Mouse (Mus musculus) neutrophil, adult 5-6 weeks (primary cell): Measurements from ENCODE around the gene Emc4. TPM values are rescaled to one million over a fixed set of nuclear protein-coding genes. Genes with fewer than 3 reads are reported as not detected.

ENCODE experiments used
- ATAC-seq: fragments of 151-379, 151-347 bp; 2 replicates; pipeline ENCODE4 v1.8.0; 2017; ENCODE audit warnings: mild to moderate bottlenecking, moderate TSS enrichment; ENCODE audit not compliant: insufficient number of reproducible peaks, poor library complexity, low FRiP score, severe bottlenecking; ENCODE audit errors: extremely low read depth
- total RNA-seq: library from RNA; stranded (forward); fragments of 200-1000 nt; gene quantifications from 2 replicates; pipeline ENCODE4 v1.2.3, GENCODE M21; 2017

Emc4 gene
- total RNA-seq, result 20.7 and 29.3 TPM in 2 replicates

DNA sequence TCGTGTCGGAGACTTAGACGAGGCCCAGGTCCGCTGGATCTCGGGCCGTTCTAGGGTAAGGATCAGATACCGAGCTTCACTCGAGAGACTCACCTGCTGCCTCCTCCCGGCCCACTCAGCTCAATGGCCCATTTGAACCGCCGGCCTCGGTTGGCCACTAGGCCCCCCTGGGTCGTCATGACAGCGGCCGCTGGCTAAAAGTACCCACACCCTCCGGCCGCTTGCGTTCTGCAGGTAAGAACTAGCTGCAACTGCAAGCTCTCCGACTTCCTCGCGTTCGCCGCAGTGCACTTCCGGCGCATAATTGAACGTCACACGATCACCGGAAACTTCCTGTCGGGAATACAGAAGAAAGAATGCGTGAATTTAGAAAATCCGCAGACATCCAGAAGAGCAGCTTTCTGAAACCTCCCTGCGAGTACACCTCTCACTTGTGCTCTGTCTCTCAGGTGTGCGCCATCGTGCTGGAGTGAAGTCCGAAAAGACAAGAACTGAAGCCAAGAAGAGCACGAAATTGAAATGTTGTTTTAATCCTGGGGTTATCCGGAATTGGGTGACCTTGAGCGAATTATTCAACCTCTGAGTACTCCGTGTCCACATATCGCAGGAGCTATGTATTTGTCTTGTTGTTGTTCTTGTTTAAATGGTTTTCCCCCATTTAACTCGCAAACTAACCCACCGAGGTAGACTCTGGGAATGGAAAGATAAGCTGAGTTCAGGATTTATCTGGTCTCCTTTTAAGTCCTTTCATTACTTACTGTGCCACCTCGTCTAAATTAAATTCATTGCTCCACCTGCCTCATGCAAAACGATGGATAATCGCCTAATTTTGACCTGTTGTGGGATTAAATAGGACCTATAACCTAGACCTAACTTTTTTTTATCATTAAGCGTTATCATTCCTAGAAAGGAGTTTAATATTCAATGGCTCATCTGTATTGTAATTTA is at the start of gene Emc4:
TSS of gene Emc4 (minus strand) at position 302 of the 948 bp plus-strand sequence.
- peak; percentile 72 for ATAC-seq

DNA sequence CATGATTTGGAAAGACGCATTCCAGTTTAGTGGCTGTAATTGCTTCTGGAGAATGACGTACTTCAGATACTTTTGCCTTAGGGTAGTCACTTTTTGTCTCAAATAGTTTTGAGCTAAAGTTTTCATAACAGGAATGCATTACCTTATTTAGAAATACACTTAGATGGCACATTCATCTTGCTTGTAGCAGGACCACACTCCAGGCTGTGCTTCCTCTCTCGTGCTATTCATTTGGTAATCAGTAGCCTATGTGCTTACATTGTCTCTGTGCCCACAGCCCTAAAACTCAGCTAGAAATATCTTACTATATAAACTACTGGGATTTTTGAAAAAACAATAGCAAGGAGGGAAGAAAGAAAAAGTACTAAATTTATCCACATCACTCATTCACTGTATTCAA is 39.2 kb upstream of the Emc4 start:
- ATAC-seq, result no peak

DNA sequence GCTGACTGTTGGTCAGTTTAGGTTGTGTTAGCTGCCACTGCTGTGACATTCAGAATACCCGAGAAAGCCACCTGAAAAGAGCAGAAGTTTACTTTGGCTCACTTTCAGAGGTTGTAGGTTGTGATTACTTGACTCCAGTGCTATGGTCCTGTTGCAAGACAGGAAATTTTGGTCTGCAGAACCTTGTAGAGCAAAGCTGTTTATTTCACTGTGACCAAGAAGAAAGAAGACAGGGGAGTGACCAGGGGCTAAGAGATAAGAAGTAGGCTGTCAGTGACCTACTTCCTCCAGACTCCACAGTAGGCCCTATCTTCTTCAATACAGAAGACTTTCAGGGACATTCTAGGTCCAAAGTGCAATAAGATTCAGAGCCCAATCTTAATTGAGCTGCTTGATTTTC is 28.8 kb upstream of the Emc4 start:
- ATAC-seq, result no peak

DNA sequence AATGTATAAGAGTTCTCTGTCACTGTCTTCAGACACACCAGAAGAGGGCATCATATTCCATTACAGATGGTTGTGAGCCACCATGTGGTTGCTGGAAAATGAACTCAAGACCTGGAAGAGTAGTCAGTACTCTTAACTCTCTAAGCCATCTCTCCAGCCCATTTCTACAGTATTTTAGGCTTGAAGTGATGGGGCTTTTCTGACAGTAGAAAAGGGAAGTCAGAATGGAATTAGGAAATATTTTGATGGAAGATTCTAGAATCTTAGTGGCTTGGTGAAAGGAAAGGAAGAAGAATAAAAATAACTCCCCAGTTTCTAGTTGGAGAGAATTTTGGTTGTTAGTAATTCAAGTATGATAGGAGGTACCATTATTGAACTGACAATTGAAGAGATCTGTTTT is 26.1 kb upstream of the Emc4 start:
- ATAC-seq, result no peak

DNA sequence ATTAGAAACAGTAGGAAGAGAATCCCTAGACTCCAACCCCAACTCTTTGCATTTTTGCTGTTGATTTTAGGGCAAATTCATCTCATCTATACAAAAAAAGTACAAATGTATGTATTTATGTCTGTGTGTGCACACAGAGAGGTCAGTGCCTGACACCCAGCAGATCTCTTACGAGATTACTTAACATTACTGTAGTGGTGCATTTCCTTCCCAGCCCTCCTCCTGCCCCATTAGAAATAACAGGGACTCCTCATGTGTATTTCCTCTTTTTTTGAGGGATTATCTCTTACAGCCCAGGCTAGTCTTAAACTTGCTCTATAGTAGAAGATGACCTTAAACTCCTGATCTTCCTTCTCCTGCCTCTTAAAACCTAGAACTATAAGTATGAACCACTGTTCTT is 24.9 kb upstream of the Emc4 start:
- ATAC-seq, result no peak

DNA sequence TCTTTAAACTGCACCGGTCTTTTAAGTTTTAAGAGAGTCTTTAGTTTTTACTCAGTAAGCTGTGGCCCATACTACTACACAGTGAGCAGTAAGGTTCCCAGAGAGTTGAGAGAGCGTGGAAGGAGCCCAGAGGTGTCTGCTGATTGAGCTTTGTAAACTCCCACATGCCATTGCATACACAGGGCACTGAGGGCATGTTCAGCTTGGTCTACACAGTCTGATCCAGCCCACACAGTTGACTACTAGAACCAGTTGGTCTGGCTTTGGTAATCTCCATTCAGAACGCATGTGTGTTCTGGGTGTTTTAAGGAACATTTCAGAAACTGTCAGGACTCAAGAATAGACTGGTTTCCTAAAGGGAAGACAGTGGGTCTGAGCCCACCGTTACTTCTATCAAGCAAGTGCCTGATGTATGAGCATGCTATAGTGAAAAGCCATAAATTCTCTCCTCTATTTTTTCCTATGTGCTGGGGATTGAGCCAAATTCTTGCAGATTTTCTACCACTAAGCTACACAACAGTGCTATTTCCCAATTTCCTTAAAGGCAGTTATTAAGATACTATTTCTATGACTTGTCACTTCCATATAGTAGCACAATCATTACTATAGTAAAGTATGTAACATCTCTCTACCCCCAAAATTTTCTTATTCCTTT is 23.6 kb upstream of the Emc4 start:
- ATAC-seq, result no peak

DNA sequence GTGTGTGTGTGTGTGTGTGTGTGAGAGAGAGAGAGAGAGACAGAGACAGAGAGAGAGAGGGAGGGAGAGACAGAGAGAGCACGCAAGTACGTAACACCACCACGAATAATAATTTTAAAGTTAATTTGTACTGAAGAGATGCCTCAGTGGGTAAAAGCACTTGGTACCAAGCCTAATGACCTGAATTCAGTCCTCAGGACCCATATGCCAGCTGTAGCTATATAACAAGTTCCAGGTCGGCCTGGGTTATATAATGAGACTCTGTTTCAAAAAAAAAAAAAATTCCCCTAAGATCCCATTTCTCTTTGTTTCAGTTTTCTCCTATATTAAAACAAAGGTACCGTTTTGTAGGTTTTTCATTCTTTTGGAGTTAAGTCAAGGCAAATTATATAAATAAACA is 23.0 kb upstream of the Emc4 start:
- ATAC-seq, result no peak

DNA sequence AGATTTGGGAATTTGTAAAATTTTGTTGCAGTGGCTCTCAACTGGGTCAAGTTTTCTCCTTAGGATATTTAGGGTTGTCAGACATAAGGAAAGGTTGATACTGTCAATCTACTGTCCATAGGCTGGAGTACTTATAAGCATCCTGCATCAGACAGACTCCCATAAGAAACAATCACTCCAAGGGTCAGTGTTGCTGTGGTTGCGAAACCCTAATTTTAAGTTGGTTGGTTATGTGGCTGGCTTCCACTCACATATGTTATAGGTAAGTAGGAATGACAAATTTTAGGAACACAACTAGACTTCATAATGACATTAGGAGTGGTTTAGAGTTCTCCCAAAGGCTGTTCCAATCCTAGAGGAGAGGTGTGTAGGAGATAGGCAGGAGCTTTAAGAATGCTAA is 13.4 kb upstream of the Emc4 start:
- ATAC-seq, result no peak

DNA sequence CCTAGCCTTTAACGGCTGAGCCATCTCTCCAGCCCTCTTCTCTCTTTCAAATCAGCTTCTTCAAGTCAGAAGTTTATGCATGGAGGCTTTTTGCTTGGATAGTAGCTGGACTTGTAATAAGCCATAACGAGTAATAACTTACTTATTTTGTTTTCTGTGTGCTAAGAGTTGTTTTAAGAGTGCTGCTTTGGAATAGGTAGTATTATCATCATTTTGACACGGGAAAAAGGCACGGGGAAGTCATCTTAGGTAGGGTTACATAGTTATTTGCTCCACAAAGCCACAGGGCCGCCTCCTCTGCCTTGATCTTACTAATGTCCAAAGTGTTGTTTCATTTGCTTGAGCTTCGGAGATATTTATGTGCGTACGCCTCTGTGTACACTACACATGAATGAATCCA is 12.3 kb upstream of the Emc4 start:
- no peak for ATAC-seq

DNA sequence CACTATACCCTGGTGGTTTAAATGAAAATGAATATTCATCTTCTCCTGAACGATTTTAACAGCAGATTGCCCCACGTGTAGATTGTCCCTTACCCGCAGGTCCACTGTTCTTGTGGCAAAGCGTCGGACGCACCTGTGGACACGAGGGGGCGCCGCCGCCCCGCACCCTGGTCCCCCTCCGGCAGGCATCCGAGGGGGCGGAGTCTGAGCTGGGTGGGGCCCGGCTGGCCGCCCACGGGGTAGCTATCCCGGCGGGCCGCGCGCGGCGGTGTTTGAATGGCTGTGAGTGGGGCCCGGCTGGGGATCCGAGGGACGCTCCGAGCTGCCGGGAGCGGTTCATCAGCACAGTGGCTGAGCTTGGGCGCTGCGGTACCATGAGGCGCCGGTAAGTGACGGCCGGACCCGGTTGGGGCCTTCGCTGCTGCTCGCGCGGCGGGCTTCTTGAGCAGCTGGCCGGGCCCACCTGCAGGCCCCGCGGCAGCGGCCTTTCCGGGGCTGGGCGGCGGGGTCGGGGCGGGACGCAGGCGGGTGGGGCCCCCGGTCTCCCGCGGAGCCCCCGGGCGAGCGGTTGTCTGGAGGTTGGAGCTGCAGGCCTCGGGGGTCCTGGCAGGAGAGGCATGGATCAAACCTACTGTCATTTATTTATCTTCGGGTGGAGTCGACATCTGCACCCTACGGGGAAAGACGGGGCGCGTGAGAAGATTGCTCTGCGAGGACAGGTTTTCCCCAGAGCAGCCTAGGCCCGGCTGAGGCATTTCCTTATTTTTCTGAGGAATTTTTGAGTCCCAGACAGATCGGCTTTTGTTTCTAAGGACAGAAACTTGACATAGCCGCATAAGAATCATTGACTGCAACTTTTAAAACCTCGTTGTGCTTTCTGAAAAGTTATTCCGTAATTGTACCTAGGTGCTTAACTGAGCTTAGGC is 11.4 kb upstream of the Emc4 start, which contains the start of gene Katnbl1:
TSS of gene Katnbl1 (plus strand) at position 239 of the 926 bp plus-strand sequence.
- ATAC-seq, result peak; percentile 96

DNA sequence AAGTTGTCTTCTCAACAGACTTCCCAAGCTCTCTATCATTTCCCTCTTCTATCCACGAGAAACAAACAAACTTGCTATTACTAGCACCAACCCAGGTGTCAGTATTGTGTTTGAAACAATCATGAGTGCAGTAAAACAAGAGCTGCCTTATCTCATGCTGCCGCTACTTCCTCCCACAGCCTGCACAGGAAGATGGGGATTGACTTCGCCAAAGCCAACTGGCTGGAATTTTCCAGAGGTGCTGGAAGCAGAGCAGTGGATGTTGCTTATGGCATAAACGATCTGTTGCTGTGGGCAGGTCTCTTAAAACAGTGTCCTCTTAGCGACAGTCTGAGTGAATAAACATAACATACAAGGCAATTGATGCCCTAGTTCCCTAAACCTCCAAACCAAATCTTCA is 6.8 kb upstream of the Emc4 start:
- ATAC-seq, result no peak

DNA sequence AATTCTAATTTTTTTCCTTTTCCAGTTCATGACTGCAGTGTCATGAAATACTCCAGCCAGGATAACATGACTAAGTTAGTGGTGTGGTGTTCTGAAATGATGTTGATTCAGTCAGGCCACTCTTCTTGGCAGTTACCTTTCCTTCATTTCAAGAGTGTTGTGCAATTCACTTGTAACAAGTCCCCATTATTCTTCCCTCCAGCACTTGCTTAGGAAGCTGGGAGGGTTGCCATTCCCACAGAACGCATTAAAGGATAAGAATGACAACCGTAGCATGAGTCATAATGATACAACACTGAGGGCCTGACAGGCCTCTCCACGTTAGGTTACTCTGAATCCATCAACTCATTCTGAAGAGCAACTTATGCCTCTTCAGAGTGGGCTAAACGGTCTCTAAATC is 5.3 kb upstream of the Emc4 start:
- no peak for ATAC-seq

DNA sequence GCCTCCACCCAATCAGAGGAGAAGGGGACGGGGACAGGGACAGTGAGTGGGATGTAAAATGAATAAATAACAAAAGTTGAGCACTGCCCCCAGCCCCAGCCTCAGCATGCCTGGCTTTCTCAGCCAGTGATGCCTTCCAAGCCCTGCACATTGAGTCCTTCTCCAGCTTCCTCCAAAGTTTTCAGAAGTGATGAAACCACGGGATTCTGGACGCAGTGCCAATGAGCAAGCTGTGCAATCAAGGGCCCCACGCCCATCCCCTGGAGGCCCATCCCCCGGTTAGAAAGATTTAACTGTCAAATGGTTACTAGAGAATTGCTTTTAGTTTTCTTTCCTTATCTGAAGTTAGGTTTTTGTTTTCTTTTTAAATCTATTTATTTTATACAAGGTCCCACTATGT is 2.1 kb upstream of the Emc4 start:
- ATAC-seq, result no peak

DNA sequence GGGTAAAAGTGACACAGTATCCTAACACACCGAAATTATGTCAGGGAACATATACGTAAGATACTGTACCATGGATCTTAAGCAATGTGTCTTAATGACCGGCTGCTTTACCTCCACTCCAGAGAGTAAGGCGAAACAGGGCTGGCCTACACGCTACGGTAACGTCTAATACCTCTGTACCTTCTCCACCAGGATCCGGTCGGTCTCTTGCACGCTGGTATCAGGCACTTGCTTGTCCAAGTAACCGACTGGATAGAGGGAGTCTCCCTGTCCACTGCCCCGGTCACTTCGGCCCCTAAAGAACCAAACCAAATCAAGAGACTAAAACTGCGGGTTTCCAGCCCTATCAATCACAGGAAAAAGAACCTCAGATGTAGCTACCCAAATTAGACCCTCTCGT is 605 bp downstream of the Emc4 start:
- ATAC-seq, result no peak

DNA sequence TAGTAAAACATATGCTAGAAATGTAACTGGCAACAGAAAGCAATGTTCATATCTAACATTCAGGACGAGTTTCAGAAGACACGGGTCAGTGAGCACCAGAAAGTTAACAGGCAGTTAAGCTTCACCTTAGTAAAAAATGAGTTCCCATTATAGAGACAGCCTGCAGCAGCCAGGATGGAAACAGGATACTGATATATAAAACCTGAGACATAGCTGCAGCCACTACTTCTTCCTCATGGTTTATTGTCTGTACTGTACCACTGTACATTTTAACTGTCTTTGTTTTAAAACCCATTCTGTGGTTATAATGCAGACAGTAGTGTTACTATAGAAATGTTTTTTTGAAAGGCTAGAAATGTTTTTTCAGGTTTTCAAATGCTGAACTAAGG is 7.1 kb downstream of the Emc4 start:
- ATAC-seq, result no peak

DNA sequence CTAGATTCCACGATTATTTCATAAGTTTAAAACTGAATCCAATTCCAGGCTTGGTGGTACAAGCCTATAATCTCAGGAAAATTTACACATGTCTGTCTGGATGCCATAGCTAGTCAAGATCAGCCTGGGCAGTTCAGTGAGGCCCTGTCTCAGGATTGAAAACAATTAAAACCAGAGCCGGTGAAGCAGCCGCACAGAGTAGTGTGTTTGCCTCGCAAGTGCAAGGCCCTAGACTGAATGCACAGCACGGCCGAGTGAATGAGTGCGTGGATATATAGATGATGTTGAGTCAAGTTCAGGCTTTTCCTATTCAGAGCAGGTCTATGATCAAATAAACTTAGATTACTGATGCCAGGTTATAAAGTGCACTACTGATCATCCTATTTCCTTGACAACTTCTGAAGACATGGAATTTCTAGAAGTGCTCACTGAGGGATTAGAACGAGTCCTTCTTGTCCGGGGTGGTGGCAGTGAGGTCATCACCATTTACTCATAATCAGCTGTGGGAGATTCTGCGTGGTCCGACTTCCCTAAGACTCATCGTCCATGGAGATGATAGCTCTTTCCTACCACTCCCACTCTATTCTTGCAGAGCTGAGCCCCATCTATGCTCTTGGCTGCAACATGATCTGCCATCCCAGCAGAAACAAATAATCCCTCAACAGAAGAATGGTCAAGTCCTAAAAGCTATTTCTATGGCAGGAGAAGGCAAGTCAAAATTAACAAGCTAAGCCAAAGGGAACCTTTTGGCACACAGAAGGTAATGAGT is 7.6 kb downstream of the Emc4 start:
- no peak for ATAC-seq

DNA sequence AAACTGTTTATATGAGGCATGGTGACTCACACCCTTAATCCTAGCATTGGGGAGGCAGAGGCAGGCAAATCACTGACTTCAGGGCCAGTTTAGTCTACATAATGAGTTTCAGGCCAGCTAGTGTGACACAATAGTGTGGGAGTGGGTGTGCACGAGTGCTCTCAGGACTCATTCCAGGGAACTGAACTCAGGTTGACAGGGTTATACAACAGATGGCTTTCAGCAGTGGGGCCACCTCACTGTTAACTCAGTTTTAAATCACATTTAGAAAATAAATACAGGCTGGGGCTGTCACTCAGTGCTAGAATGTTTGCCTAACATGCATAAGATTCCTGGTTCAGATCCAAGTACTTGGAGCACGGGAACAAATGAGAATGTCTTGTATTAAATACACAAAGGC is 8.2 kb downstream of the Emc4 start:
- no peak for ATAC-seq

DNA sequence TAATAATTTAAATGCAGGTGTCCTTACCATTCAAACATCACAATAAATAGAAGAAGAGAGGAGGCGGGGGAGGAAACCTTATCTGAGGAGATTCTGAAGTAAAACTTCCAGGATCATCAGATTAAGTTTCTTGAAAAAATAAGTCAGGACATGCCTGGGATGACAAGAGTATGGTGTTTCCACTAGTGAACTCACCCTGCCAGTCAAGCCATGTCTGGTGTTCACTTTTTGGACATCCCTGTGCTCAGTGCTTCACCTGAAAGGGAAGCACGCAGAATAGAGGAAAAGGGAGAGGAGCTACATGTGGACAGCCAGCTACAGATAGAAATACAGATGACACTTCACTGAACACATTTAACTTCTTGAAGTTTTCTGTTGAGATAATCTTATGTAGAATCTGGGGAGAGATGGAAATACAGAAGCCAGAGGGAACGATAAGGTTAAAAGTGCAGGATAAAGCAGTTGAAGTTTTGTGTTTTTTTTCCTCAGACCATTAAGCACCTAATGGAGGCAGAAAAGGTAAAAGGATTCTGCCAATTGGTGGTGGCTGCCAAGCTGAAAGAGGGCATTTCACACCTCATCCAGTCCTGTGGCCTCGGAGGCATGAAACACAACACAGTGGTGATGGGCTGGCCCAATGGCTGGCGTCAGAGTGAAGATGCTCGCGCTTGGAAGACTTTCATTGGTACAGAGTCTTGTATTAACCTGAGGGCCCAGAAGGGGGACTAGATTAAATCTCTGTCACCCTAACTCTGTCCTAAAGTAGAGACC is 14.0 kb downstream of the Emc4 start:
- no peak for ATAC-seq
